Mouse (Mus musculus) lung, postnatal 25 days (tissue): ENCODE measurements around the gene Sost.
A peak's percentile ranks its signal among the peaks of the same experiment; 100 is the strongest.
"Not testable (repeated sequence)": the region's sequence is repeated elsewhere in the genome, so short reads cannot be mapped to it uniquely, and the experiment has no call there.

Source experiments
- DNase-seq: peaks from one replicate; pipeline ENCODE4 v3.0.0; 2022; ENCODE audit warnings: low spot score

Sost gene

GRCm38 (mm10) chr11:101966965-101967614 is at the start of gene Sost:
Sost (minus strand) TSS chr11:101967015.
- DNase-seq, result no peak

- no peak for DNase-seq
Observed at GRCm38 (mm10) chr11:102016136-102016535, 49.3 kb upstream of the Sost start.

GRCm38 (mm10) chr11:102015472-102015871 is 48.7 kb upstream of the Sost start:
- DNase-seq, result no peak

GRCm38 (mm10) chr11:102013201-102013600 is 46.4 kb upstream of the Sost start:
- no peak for DNase-seq

- no peak for DNase-seq
Observed at GRCm38 (mm10) chr11:102011510-102011909, 44.7 kb upstream of the Sost start.

GRCm38 (mm10) chr11:102010140-102010539 is 43.3 kb upstream of the Sost start:
- no peak for DNase-seq

GRCm38 (mm10) chr11:102008954-102009637 is 42.3 kb upstream of the Sost start:
- DNase-seq, result peak; percentile 76

- no peak for DNase-seq
Observed at GRCm38 (mm10) chr11:102008372-102008771, 41.6 kb upstream of the Sost start.

- DNase-seq, result no peak
Observed at GRCm38 (mm10) chr11:102006688-102007087, 39.9 kb upstream of the Sost start.

- no peak for DNase-seq
Observed at GRCm38 (mm10) chr11:102006271-102006670, 39.5 kb upstream of the Sost start.

GRCm38 (mm10) chr11:102004251-102004650 is 37.4 kb upstream of the Sost start:
- no peak for DNase-seq

GRCm38 (mm10) chr11:101999466-101999865 is 32.7 kb upstream of the Sost start:
- no peak for DNase-seq

- no peak for DNase-seq
Observed at GRCm38 (mm10) chr11:101998258-101998657, 31.4 kb upstream of the Sost start.

GRCm38 (mm10) chr11:101995938-101996337 is 29.1 kb upstream of the Sost start:
- DNase-seq, result no peak

GRCm38 (mm10) chr11:101994100-101994499 is 27.3 kb upstream of the Sost start:
- no peak for DNase-seq

GRCm38 (mm10) chr11:101992411-101992810 is 25.6 kb upstream of the Sost start:
- DNase-seq, result no peak

GRCm38 (mm10) chr11:101991813-101992212 is 25.0 kb upstream of the Sost start:
- DNase-seq, result no peak

GRCm38 (mm10) chr11:101990244-101990643 is 23.4 kb upstream of the Sost start:
- DNase-seq, result no peak

GRCm38 (mm10) chr11:101986913-101987312 is 20.1 kb upstream of the Sost start, which contains the start of gene Dusp3:
Dusp3 (minus strand) TSS chr11:101987013.
- no peak for DNase-seq

GRCm38 (mm10) chr11:101985990-101986389 is 19.2 kb upstream of the Sost start:
- peak; percentile 87 for DNase-seq

- DNase-seq, result not testable (repeated sequence)
Observed at GRCm38 (mm10) chr11:101985450-101985849, 18.6 kb upstream of the Sost start.

- peak; percentile 98 for DNase-seq
Observed at GRCm38 (mm10) chr11:101984054-101985025, 17.5 kb upstream of the Sost start, which contains the start of gene Cfap97d1. Cfap97d1 (plus strand) TSS chr11:101984279.
